Mouse (Mus musculus) embryonic facial prominence, embryonic 13.5 days (tissue): ENCODE data around the gene Bcar1. TPM values are rescaled to one million over a fixed set of nuclear protein-coding genes. Genes with fewer than 3 reads are reported as not detected.

Experiments used
- ATAC-seq: fragments of 200-750 bp; cut with Nextera tagmentation; 2 replicates; pipeline ENCODE4 v1.8.0; 2017; ENCODE audit warnings: low read depth; ENCODE audit not compliant: insufficient number of reproducible peaks, insufficient read depth, low FRiP score, low TSS enrichment
- H3K27ac ChIP-seq: fragments of 300-500 bp; sonication (generic); 2 replicates; pipeline ENCODE4 v1.5.1; 2015; ENCODE audit warnings: moderate library complexity, mild to moderate bottlenecking, inconsistent platforms
- H3K27me3 ChIP-seq: fragments of 300-500 bp; sonication (generic); 2 replicates; pipeline ENCODE4 v1.6.1; 2015; ENCODE audit warnings: mild to moderate bottlenecking, inconsistent platforms
- H3K36me3 ChIP-seq: fragments of 300-500 bp; sonication (generic); 2 replicates; pipeline ENCODE4 v1.6.1; 2015; ENCODE audit warnings: mild to moderate bottlenecking, inconsistent platforms
- H3K4me1 ChIP-seq: fragments of 300-500 bp; sonication (generic); 2 replicates; pipeline ENCODE4 v1.6.1; 2015; ENCODE audit warnings: inconsistent platforms
- H3K4me2 ChIP-seq: fragments of 300-500 bp; sonication (generic); 2 replicates; pipeline ENCODE4 v1.6.1; 2015; ENCODE audit warnings: moderate library complexity, mild to moderate bottlenecking, inconsistent platforms
- H3K4me3 ChIP-seq: fragments of 300-500 bp; sonication (generic); 2 replicates; pipeline ENCODE4 v1.5.1; 2015; ENCODE audit warnings: mild to moderate bottlenecking, inconsistent platforms
- H3K9ac ChIP-seq: fragments of 300-500 bp; sonication (generic); 2 replicates; pipeline ENCODE4 v1.6.1; 2015; ENCODE audit warnings: mild to moderate bottlenecking, inconsistent platforms
- H3K9me3 ChIP-seq: fragments of 300-500 bp; sonication (generic); 2 replicates; pipeline ENCODE4 v1.6.1; 2016; ENCODE audit warnings: inconsistent platforms
- WGBS: fragments of 180-500 bp; shearing (Covaris S2); methylation state at CpG from one replicate; pipeline ENCODE4 v1.1.7; 2015; ENCODE audit warnings: mixed read lengths; 5-methylcytosine and 5-hydroxymethylcytosine counted together
- polyA plus RNA-seq: library from polyadenylated mRNA; unstranded; fragments of >200 nt; fragmentation: Nextera tagmentation; extraction: Ambion mirVana; gene quantifications from 2 replicates; pipeline ENCODE4 v1.2.1, GENCODE M21; 2015

The Bcar1 gene
- polyA plus RNA-seq, 1 experiment from 2014 or later = 37.3 TPM

- no peak overlapping the region for H3K4me2 ChIP-seq
- no peak overlapping the region for H3K9ac ChIP-seq
- H3K27ac ChIP-seq = no peak overlapping the region
- WGBS = 89% methylated on average over 10 of the region's 10 CpGs
- no peak for ATAC-seq
- no peaks in the 10 kb centered on the region for H3K27me3 ChIP-seq
- no peak overlapping the region for H3K4me3 ChIP-seq
- no peaks in the 10 kb centered on the region for H3K9me3 ChIP-seq
- 0 out of 2 replicates have a peak, but pooled peaks cover 3% of the 10 kb centered on the region for H3K4me1 ChIP-seq
- H3K36me3 ChIP-seq = peaks cover 42% of the 10 kb centered on the region
Measured at GRCm38 (mm10) chr8:111780697-111781424, 37.3 kb upstream of the Bcar1 start.

- Histone ChIP-seq H3K27me3 (no peaks in the 10 kb centered on the region), H3K27ac (no peak overlapping the region), H3K36me3 (peaks cover 44% of the 10 kb centered on the region), H3K9me3 (no peaks in the 10 kb centered on the region), H3K4me3 (no peak overlapping the region), H3K9ac (no peak overlapping the region), H3K4me2 (no peak overlapping the region), H3K4me1 (no peaks in the 10 kb centered on the region)
- no peak for ATAC-seq
- 71% methylated on average over 7 of the region's 7 CpGs for WGBS
Measured at GRCm38 (mm10) chr8:111779690-111780089, 36.1 kb upstream of the Bcar1 start.

- 81% methylated on average over 7 of the region's 7 CpGs for WGBS
- Histone ChIP-seq H3K36me3 (peaks cover 42% of the 10 kb centered on the region), H3K9ac (0 out of 2 replicates have a peak overlapping the region, but pooled peaks have one; percentile 11), H3K4me2 (no peak overlapping the region), H3K27ac (no peak overlapping the region), H3K27me3 (no peaks in the 10 kb centered on the region), H3K4me3 (no peak overlapping the region), H3K4me1 (no peaks in the 10 kb centered on the region), H3K9me3 (no peaks in the 10 kb centered on the region)
- no peak for ATAC-seq
Measured at GRCm38 (mm10) chr8:111778801-111779200, 35.2 kb upstream of the Bcar1 start.

- WGBS = 91% methylated on average over 4 of the region's 4 CpGs
- Histone ChIP-seq H3K9me3 (no peaks in the 10 kb centered on the region), H3K4me1 (no peaks in the 10 kb centered on the region), H3K27me3 (no peaks in the 10 kb centered on the region), H3K9ac (no peak overlapping the region), H3K4me2 (no peak overlapping the region), H3K36me3 (peaks cover 55% of the 10 kb centered on the region), H3K27ac (no peak overlapping the region), H3K4me3 (no peak overlapping the region)
- ATAC-seq = no peak
Measured at GRCm38 (mm10) chr8:111776492-111776891, 32.9 kb upstream of the Bcar1 start.

- Histone ChIP-seq H3K4me2 (no peak overlapping the region), H3K9me3 (no peaks in the 10 kb centered on the region), H3K9ac (no peak overlapping the region), H3K27me3 (no peaks in the 10 kb centered on the region), H3K27ac (no peak overlapping the region), H3K36me3 (peaks cover 59% of the 10 kb centered on the region), H3K4me3 (no peak overlapping the region), H3K4me1 (no peaks in the 10 kb centered on the region)
- WGBS = 93% methylated on average over 6 of the region's 6 CpGs
- no peak for ATAC-seq
Measured at GRCm38 (mm10) chr8:111775766-111776165, 32.2 kb upstream of the Bcar1 start.

GRCm38 (mm10) chr8:111773476-111773875 lies 29.9 kb upstream of the Bcar1 start:
- Histone ChIP-seq H3K9me3 (no peaks in the 10 kb centered on the region), H3K4me1 (peaks cover 15% of the 10 kb centered on the region), H3K36me3 (peaks cover 43% of the 10 kb centered on the region), H3K27me3 (no peaks in the 10 kb centered on the region), H3K4me3 (no peak overlapping the region), H3K9ac (no peak overlapping the region), H3K4me2 (no peak overlapping the region), H3K27ac (no peak overlapping the region)
- no peak for ATAC-seq
- 94% methylated on average over 5 of the region's 5 CpGs for WGBS

GRCm38 (mm10) chr8:111773057-111773456 lies 29.4 kb upstream of the Bcar1 start:
- H3K4me1 ChIP-seq = peaks cover 15% of the 10 kb centered on the region

GRCm38 (mm10) chr8:111772083-111772482 lies 28.5 kb upstream of the Bcar1 start:
- H3K4me2 ChIP-seq = no peak overlapping the region
- H3K27me3 ChIP-seq = no peaks in the 10 kb centered on the region
- no peaks in the 10 kb centered on the region for H3K9me3 ChIP-seq
- no peak overlapping the region for H3K9ac ChIP-seq
- WGBS = 85% methylated on average over 9 of the region's 9 CpGs
- H3K4me1 ChIP-seq = peaks cover 15% of the 10 kb centered on the region
- H3K36me3 ChIP-seq = peaks cover 48% of the 10 kb centered on the region
- no peak overlapping the region for H3K27ac ChIP-seq
- ATAC-seq = no peak
- H3K4me3 ChIP-seq = no peak overlapping the region

More at GRCm38 (mm10) chr8:111773057-111773456, 29.4 kb upstream of the Bcar1 start:
- no peak for ATAC-seq
- 89% methylated on average over 7 of the region's 7 CpGs for WGBS
- no peaks in the 10 kb centered on the region for H3K9me3 ChIP-seq
- H3K4me2 ChIP-seq = no peak overlapping the region
- H3K36me3 ChIP-seq = peaks cover 43% of the 10 kb centered on the region
- H3K27ac ChIP-seq = no peak overlapping the region
- H3K9ac ChIP-seq = no peak overlapping the region
- H3K27me3 ChIP-seq = no peaks in the 10 kb centered on the region
- no peak overlapping the region for H3K4me3 ChIP-seq

- Histone ChIP-seq H3K4me3 (no peak overlapping the region), H3K9ac (no peak overlapping the region), H3K27ac (no peak overlapping the region), H3K4me1 (peaks cover 15% of the 10 kb centered on the region), H3K36me3 (peaks cover 48% of the 10 kb centered on the region), H3K27me3 (no peaks in the 10 kb centered on the region), H3K4me2 (no peak overlapping the region), H3K9me3 (no peaks in the 10 kb centered on the region)
- no peak for ATAC-seq
- 89% methylated on average over 6 of the region's 6 CpGs for WGBS
Measured at GRCm38 (mm10) chr8:111771625-111772020, 28.0 kb upstream of the Bcar1 start.

- ATAC-seq = no peak
- Histone ChIP-seq H3K27ac (no peak overlapping the region), H3K36me3 (peaks cover 51% of the 10 kb centered on the region), H3K9ac (no peak overlapping the region), H3K4me2 (no peak overlapping the region), H3K4me1 (peaks cover 15% of the 10 kb centered on the region), H3K27me3 (no peaks in the 10 kb centered on the region), H3K4me3 (no peak overlapping the region), H3K9me3 (no peaks in the 10 kb centered on the region)
- WGBS = 60% methylated on average over 5 of the region's 5 CpGs
Measured at GRCm38 (mm10) chr8:111770958-111771624, 27.5 kb upstream of the Bcar1 start.

- 30% methylated on average over 12 of the region's 12 CpGs for WGBS
- H3K9ac ChIP-seq = no peak overlapping the region
- 0 out of 2 replicates have a peak overlapping the region, but pooled peaks have one; percentile 9 for H3K4me2 ChIP-seq
- H3K4me3 ChIP-seq = no peak overlapping the region
- H3K36me3 ChIP-seq = peaks cover 53% of the 10 kb centered on the region
- peak overlapping the region; percentile 69 for H3K27ac ChIP-seq
- H3K4me1 ChIP-seq = peaks cover 15% of the 10 kb centered on the region
- no peaks in the 10 kb centered on the region for H3K9me3 ChIP-seq
- no peaks in the 10 kb centered on the region for H3K27me3 ChIP-seq
- ATAC-seq = no peak
Measured at GRCm38 (mm10) chr8:111769764-111770428, 26.3 kb upstream of the Bcar1 start.
